Mouse (Mus musculus): ENCODE results near the gene Npas2. TPM values are rescaled to one million over a fixed set of nuclear protein-coding genes. Genes with fewer than 3 reads are reported as not detected.

Gene Npas2
- polyA plus RNA-seq, 1 experiment from 2014 or later, result 2.0 TPM

DNA sequence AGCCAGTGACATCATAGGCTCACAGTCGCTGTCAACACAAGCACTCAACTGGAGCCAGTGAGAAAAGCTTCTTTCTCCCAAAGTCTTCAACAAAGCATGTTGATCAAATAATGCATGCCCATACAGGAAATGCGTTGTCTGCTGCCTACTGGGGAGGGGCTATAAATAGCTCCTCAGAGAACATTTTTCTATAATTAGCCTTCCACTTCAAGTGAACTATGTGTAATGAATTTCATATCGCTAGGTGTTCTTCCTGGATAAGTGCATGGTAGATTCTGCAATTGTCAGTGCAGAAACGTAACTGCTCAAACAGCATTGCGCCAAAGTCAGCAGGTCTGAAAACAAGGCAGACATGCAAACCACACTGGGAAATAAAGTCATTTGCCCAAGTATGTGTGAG is 7.7 kb upstream of the Npas2 start:
- ATAC-seq (ENCODE audit: low read depth), result no peak; the same call in 1 of the 2 replicates
- Histone ChIP-seq H3K27ac (ENCODE audit: low read length) (peak overlapping the region; percentile 90; the same call in 1 of the 2 replicates), H3K9ac (ENCODE audit: low read length) (no peak overlapping the region), H3K4me1 (replicated peaks; ENCODE audit: control insufficient read depth, insufficient read depth, low read length) (peaks cover 5% of the 10 kb centered on the region), H3K9me3 (ENCODE audit: control insufficient read depth, low read length) (no peaks in the 10 kb centered on the region), H3K4me2 (ENCODE audit: low read depth, low read length) (no peak overlapping the region), H3K36me3 (ENCODE audit: control insufficient read depth, insufficient read depth, low read length) (no peaks in the 10 kb centered on the region), H3K4me3 (ENCODE audit: low read length) (no peak overlapping the region), H3K27me3 (ENCODE audit: control insufficient read depth, insufficient read depth, low read depth, low read length) (no peaks in the 10 kb centered on the region)
- WGBS, result 73% methylated on average over 5 of the region's 5 CpGs

DNA sequence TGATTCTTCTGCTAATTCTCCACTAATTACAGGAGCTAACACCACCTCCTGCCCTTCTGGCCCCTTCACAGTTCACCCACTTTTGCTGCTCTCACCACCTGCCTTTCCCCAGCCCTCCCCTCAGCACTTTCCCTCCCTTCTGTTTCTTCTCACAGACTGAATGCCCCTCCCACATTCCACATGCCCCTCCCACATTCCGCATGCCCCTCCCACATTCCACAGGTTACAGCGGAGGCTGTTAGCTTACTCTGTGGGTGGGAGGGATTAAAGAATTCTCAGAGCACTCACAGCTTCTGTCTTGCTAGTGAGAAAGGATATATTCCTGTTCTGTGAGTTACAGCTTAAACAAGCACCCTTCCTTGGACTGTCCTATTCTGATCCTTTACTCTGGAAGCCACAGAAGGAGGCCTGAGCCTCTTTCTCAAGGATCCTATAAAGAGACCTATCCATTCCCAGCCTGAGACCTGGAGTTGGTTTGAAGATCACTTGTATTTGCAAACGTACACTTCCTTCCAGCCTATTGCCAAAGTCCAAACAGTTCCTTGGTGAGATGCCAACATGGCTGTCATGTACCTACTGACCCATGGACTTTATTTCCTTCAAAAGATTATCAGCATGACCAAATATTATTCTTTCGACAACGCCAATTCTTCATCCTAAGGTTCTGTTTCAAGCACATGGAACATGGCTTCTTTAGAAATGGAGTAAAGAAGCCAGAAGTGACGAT is 6.7 kb upstream of the Npas2 start:
- Histone ChIP-seq H3K4me1 (replicated peaks; ENCODE audit: control insufficient read depth, insufficient read depth, low read length) (peaks cover 5% of the 10 kb centered on the region), H3K4me2 (ENCODE audit: low read depth, low read length) (no peak overlapping the region), H3K36me3 (ENCODE audit: control insufficient read depth, insufficient read depth, low read length) (no peaks in the 10 kb centered on the region), H3K27ac (ENCODE audit: low read length) (peak overlapping the region; percentile 90), H3K9me3 (ENCODE audit: control insufficient read depth, low read length) (no peaks in the 10 kb centered on the region), H3K4me3 (ENCODE audit: low read length) (no peak overlapping the region), H3K27me3 (ENCODE audit: control insufficient read depth, insufficient read depth, low read depth, low read length) (no peaks in the 10 kb centered on the region), H3K9ac (ENCODE audit: low read length) (no peak overlapping the region)
- peak; percentile 84 for ATAC-seq (ENCODE audit: low read depth)
- 28% methylated on average over 6 of the region's 6 CpGs for WGBS

DNA sequence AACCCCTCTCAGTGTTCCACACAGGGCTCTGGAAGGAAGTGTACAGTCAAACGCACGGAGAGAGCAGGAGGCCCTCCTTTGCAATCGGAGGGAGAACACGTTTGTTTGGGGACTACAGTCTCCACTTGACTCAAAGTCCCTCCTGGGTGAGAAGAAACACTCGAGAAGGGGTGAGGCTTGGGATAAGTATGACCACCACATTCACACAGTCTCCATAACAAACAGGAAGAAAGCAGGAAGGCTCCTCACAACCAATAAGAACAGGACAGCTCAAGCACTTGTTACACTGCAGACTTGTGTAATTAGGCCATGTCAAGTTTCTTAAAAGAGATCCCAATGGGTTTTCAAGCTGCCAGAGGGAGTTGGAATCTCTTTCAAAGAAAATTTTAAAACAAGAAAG is 2.4 kb upstream of the Npas2 start:
- ATAC-seq (ENCODE audit: low read depth), result peak; percentile 8; the same call in 1 of the 2 replicates
- no peaks in the 10 kb centered on the region for H3K9me3 ChIP-seq (ENCODE audit: control insufficient read depth, low read length)
- WGBS, result 36% methylated on average over 5 of the region's 5 CpGs
- peaks cover 13% of the 10 kb centered on the region; the same call in 1 of the 2 replicates for H3K4me1 ChIP-seq (replicated peaks; ENCODE audit: control insufficient read depth, insufficient read depth, low read length)
- H3K4me3 ChIP-seq (ENCODE audit: low read length), result no peak overlapping the region
- H3K36me3 ChIP-seq (ENCODE audit: control insufficient read depth, insufficient read depth, low read length), result no peaks in the 10 kb centered on the region
- H3K9ac ChIP-seq (ENCODE audit: low read length), result no peak overlapping the region
- no peak overlapping the region for H3K4me2 ChIP-seq (ENCODE audit: low read depth, low read length)
- peak overlapping the region; percentile 57 for H3K27ac ChIP-seq (ENCODE audit: low read length)
- peaks cover 20% of the 10 kb centered on the region for H3K27me3 ChIP-seq (ENCODE audit: control insufficient read depth, insufficient read depth, low read depth, low read length)

DNA sequence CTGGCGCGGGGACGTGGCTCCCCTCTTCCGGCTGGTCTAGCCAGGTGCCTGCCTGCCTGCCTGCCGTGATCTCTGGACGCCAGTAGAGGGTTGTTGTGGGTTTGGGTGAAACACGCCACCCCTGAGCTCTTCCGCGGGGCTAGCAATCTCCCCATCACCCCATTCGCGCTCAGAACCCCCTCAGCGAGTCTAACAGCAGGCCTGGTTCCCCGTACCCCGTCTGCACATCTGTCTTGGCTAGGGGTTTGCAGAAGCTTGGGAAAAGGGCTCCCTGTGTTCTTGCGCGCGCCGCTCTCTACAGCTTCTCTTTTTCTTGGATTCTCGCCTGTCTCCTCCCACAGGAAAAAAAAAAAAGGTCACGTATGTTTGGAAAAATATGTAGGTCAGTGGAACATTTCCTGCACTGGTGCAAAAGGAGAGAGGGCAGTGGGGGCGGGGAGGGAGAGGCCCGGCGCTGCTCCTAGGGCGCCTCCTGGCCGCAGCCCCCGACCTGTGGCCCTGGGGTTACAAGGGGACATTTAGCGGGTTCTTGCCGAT is 1.0 kb upstream of the Npas2 start:
- H3K27ac ChIP-seq (ENCODE audit: low read length), result peak overlapping the region; percentile 80
- H3K9me3 ChIP-seq (ENCODE audit: control insufficient read depth, low read length), result no peaks in the 10 kb centered on the region
- peak overlapping the region; percentile 75 for H3K9ac ChIP-seq (ENCODE audit: low read length)
- peaks cover 24% of the 10 kb centered on the region for H3K27me3 ChIP-seq (ENCODE audit: control insufficient read depth, insufficient read depth, low read depth, low read length)
- peak overlapping the region; percentile 100 for H3K4me2 ChIP-seq (ENCODE audit: low read depth, low read length)
- peaks cover 10% of the 10 kb centered on the region; the same call in 1 of the 2 replicates for H3K4me1 ChIP-seq (replicated peaks; ENCODE audit: control insufficient read depth, insufficient read depth, low read length)
- no peaks in the 10 kb centered on the region for H3K36me3 ChIP-seq (ENCODE audit: control insufficient read depth, insufficient read depth, low read length)
- H3K4me3 ChIP-seq (ENCODE audit: low read length), result peak overlapping the region; percentile 80
- WGBS, result under 1% methylated on average over 28 of the region's 28 CpGs
- ATAC-seq (ENCODE audit: low read depth), result peak; percentile 71

DNA sequence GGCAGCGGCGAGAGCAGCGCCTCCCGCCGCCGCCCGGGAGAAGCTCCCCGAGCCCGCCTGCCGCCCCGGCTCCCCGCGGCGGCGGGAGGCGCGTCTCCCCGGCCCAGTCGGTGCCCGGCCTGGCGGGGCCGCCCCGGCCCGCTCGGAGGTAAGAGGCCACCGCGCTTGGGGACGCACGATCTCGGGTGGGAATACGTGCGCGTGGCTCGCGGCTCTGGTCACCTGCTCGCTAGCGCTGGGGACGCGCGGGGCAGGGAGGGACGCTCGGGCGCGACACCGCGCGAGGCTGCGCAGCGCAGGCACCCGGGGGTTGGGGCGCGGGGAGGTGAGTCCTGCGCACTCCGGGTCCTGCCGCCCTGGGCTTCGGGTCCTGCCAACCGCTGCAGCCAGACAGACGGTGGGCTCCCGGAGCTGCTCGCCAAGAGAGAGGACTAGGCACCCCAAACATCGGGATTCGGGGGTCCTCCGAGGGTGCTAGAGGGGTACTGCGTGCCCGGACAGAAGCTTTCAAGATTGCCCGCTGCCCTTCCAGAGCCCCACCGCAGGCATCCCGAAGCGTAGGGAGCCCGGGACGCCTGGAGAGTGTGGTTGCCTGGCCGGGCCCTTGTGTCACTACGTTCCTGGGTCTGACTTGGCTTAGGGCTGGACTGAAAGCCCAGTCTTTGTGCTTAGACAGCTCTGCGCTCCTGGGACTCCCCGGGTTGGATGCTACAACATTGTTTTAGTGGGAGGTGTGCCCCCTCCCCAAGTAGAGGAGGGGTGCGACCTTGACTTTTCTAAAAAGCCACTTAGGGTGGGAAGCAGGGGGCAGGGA is 538 bp downstream of the Npas2 start:
- Histone ChIP-seq H3K27ac (ENCODE audit: low read length) (no peak overlapping the region), H3K4me2 (ENCODE audit: low read depth, low read length) (peak overlapping the region; percentile 100), H3K36me3 (ENCODE audit: control insufficient read depth, insufficient read depth, low read length) (no peaks in the 10 kb centered on the region), H3K27me3 (ENCODE audit: control insufficient read depth, insufficient read depth, low read depth, low read length) (peaks cover 24% of the 10 kb centered on the region), H3K4me3 (ENCODE audit: low read length) (peak overlapping the region; percentile 80), H3K9ac (ENCODE audit: low read length) (peak overlapping the region; percentile 75), H3K9me3 (ENCODE audit: control insufficient read depth, low read length) (no peaks in the 10 kb centered on the region), H3K4me1 (replicated peaks; ENCODE audit: control insufficient read depth, insufficient read depth, low read length) (peaks cover 10% of the 10 kb centered on the region; the same call in 1 of the 2 replicates)
- WGBS, result under 1% methylated on average over 54 of the region's 76 CpGs
- ATAC-seq (ENCODE audit: low read depth), result peak; percentile 58

DNA sequence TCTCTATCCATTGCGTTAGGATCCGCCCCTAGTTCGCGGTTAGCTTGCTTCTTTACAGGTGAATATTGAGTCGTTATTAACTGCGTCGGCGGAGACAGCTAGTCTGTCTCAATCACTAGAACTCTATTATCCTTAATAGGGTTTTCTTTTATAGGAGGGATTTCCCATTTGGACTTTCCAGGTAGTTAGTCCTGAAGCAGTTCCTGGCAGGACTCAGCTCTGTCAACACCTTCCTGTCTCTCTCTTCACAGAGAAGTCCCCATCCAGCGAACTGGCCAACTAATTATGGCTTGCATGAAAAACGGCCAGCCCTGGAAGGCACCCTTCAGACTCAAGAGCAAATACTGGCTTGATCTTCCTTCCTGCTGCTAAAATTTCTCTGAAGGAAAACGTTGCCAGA is 1.4 kb downstream of the Npas2 start:
- no peak for ATAC-seq (ENCODE audit: low read depth)
- Histone ChIP-seq H3K27me3 (ENCODE audit: control insufficient read depth, insufficient read depth, low read depth, low read length) (peaks cover 24% of the 10 kb centered on the region), H3K36me3 (ENCODE audit: control insufficient read depth, insufficient read depth, low read length) (no peaks in the 10 kb centered on the region), H3K27ac (ENCODE audit: low read length) (no peak overlapping the region), H3K4me2 (ENCODE audit: low read depth, low read length) (peak overlapping the region; percentile 100), H3K4me3 (ENCODE audit: low read length) (peak overlapping the region; percentile 80), H3K9me3 (ENCODE audit: control insufficient read depth, low read length) (no peaks in the 10 kb centered on the region), H3K9ac (ENCODE audit: low read length) (no peak overlapping the region), H3K4me1 (replicated peaks; ENCODE audit: control insufficient read depth, insufficient read depth, low read length) (peaks cover 10% of the 10 kb centered on the region; the same call in 1 of the 2 replicates)
- WGBS, result 5% methylated on average over 11 of the region's 11 CpGs

DNA sequence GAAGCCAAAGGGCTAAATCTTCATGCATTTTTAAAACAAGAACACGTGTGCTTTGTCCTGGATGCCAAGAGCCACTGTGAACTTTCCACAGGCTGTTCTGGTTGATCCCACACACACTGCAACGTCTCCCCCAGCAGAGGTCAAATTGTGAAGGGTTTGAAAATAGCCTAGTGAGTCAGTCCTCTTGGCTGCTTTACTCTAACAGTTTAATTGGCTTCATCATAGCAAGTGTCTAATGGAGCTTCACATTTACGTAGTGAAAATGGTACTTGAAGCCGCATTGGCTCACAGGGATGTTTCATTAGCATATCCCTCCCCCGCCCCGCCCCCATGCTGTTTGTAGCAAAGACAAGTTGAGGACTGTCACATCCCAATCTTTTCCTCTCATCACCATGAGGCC is 2.6 kb downstream of the Npas2 start:
- Histone ChIP-seq H3K27me3 (ENCODE audit: control insufficient read depth, insufficient read depth, low read depth, low read length) (peaks cover 24% of the 10 kb centered on the region), H3K4me2 (ENCODE audit: low read depth, low read length) (no peak overlapping the region), H3K36me3 (ENCODE audit: control insufficient read depth, insufficient read depth, low read length) (no peaks in the 10 kb centered on the region), H3K9me3 (ENCODE audit: control insufficient read depth, low read length) (no peaks in the 10 kb centered on the region; the same call in 1 of the 2 replicates), H3K9ac (ENCODE audit: low read length) (no peak overlapping the region), H3K4me1 (replicated peaks; ENCODE audit: control insufficient read depth, insufficient read depth, low read length) (peaks cover 10% of the 10 kb centered on the region; the same call in 1 of the 2 replicates), H3K4me3 (ENCODE audit: low read length) (no peak overlapping the region), H3K27ac (ENCODE audit: low read length) (no peak overlapping the region)
- no peak for ATAC-seq (ENCODE audit: low read depth)
- WGBS, result 42% methylated on average over 6 of the region's 6 CpGs

DNA sequence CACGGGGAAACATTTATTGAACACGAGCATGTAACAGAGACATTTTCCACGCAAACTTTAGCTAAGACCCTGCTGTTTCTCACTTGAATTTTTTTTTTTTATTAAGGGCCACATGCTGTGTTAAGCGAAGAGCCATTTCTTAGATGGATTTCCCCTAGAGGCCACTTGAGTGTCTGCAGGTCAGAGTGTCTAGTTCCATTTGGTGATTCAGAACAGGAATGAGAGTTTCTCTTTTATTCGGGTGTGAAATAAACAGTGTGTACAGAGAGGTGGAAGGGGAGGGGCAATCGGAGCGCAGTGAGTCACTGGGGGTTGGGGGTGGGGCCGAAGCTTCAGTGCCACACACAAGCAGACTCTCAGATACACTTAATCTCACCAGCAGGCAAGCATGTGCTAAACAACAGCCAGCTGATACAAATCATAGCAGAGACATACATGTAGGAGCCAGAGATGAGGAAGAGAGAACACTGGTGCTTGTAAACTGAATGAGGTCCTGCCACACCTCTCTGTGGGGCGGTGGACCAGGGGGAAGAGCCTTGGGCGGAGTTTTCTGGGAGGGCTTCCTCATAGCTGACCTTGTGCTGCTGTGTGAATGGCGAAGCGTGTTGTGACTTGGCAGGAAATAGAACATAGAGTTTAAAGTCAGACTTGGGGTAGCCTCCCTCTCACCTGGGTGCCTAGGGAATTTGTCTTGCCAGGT is 3.3 kb downstream of the Npas2 start:
- WGBS, result 37% methylated on average over 12 of the region's 12 CpGs
- H3K27ac ChIP-seq (ENCODE audit: low read length), result no peak overlapping the region
- H3K9ac ChIP-seq (ENCODE audit: low read length), result no peak overlapping the region
- no peak overlapping the region for H3K4me3 ChIP-seq (ENCODE audit: low read length)
- H3K9me3 ChIP-seq (ENCODE audit: control insufficient read depth, low read length), result no peaks in the 10 kb centered on the region; the same call in 1 of the 2 replicates
- peaks cover 24% of the 10 kb centered on the region for H3K27me3 ChIP-seq (ENCODE audit: control insufficient read depth, insufficient read depth, low read depth, low read length)
- no peaks in the 10 kb centered on the region for H3K36me3 ChIP-seq (ENCODE audit: control insufficient read depth, insufficient read depth, low read length)
- ATAC-seq (ENCODE audit: low read depth), result no peak; the same call in 1 of the 2 replicates
- peaks cover 10% of the 10 kb centered on the region; the same call in 1 of the 2 replicates for H3K4me1 ChIP-seq (replicated peaks; ENCODE audit: control insufficient read depth, insufficient read depth, low read length)
- H3K4me2 ChIP-seq (ENCODE audit: low read depth, low read length), result no peak overlapping the region
